Mouse (Mus musculus) kidney, adult 9 months (tissue): ENCODE measurements around the gene Tmsb15b2.
A peak's percentile ranks its signal among the peaks of the same experiment; 100 is the strongest.
"Not testable (repeated sequence)": the region's sequence is repeated elsewhere in the genome, so short reads cannot be mapped to it uniquely, and the experiment has no call there.

ENCODE experiments used
- DNase-seq: peaks from one replicate; pipeline ENCODE4 v3.0.0; 2022

Tmsb15b2 gene

DNA sequence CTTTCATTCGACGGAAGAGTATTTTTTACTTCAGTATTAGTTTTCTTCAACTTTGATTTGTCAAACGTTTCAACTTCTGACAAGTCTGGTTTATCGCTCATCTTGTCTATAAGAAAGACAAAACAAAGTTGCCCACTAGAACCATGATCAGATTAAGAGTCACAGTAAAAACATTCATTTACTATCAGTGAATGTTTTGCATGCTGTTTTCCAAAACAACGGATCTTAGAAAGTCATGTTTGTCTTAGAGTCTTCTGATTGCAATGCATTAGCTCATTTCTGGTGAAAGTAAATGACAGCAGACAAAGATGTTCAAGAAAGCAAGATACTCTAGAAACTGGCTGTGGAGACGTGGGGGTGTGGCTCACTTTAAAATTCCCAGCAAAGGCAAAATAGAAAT lies at the start of gene Tmsb15b2:
Gene Tmsb15b2, minus strand, starts transcription at position 101 of the 400 bp plus-strand sequence.
- not testable (repeated sequence) for DNase-seq

GRCm38 (mm10) chrX:137019310-137019709 lies 44.0 kb upstream of the Tmsb15b2 start:
- peak; percentile 69 for DNase-seq

GRCm38 (mm10) chrX:137017668-137018067 lies 42.4 kb upstream of the Tmsb15b2 start:
- no peak for DNase-seq

- DNase-seq, result peak; percentile 54
These were observed 39.9 kb upstream of the Tmsb15b2 start for GRCm38 (mm10) chrX:137015099-137015709.

- DNase-seq, result no peak
These were observed 21.0 kb upstream of the Tmsb15b2 start for GRCm38 (mm10) chrX:136996256-136996655.

- DNase-seq, result no peak
These were observed 18.3 kb upstream of the Tmsb15b2 start for GRCm38 (mm10) chrX:136993641-136994040.

DNA sequence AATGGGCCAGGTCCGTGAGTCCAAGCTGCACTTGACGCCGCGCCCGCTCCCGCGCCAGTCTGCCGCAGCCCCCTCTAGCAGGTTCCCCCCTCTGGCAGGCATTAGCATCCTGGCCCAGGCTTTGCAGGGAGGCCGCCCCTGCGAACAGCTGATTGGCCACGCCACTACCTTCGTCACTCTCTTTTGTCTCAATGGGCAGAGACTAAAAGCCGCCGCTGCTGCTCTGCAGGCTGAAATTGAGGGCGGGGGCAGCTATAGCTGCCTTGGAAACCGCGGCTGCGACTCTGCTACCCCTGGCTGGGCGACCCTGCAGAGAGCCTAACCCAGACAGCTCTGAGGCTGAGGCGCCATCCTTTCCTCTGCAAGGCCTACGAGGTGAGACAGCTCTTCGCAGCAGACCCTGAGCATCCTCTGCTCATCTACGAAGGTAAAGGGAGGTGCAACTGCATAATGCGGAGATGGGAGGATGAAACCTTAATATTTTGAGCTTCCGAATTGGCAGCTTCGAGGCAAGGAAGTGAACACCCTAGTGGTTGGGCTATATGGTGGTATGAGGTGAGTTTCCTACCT lies 17.8 kb upstream of the Tmsb15b2 start, which contains the start of gene Zcchc18:
Gene Zcchc18, plus strand, starts transcription at position 178 of the 570 bp plus-strand sequence.
- peak; percentile 14 for DNase-seq

DNA sequence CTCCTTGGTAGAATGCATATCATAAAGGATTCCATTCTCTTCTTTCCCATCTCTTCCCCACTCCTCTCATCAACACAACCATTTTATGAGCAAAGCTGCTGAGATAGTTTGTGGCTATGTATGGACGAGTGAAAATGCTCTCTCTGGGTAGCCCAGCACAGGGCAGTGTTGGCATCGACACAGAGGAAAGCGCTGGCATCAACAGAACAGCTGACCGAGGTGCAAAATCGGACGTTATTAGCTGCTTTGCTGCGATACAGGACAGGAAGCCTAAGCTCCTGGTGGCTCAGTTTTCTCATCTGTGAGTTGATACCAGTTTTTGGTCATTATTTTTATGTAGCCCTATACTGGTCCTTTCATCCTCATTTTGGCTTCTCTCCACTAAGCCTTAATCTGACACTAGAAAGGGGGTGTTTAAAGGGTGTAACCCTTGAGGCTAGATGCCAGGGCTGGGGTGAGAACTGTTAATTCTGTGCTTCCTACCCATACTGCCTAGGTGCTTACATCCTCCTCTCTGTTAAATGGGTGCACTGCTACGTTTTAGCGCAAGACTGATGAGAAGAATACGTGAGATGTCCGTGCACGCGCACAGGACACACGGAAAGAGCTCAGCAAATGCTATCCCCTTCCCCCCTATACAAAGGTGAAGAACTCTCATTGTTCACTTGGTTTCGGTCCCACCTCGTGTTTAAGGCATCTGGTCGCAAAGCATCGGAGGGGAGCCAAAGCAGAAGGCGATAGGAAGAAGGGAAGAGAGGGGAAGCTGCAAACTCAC lies 17.1 kb upstream of the Tmsb15b2 start:
- DNase-seq, result no peak

GRCm38 (mm10) chrX:136991274-136991673 lies 16.0 kb upstream of the Tmsb15b2 start:
- no peak for DNase-seq

DNA sequence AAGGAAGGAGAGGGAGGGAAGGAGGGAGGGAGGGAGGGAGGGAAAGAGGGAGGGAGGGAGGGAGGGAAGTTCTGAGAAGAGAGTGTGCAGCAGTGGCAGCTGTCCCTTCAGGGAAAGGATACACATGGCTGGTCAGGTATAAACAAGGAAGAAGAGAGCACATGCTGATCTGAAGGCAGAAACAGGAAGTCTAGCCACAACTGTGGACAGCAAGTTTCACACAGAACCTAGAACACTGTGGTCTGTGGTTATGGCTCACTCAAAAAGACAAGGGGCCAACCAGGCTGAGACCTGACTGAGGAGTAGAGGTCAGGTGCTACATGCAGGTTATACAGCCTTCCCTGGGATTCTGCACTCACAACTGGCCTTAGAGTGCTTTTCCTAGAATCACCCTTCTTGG lies 10.7 kb upstream of the Tmsb15b2 start:
- no peak for DNase-seq

GRCm38 (mm10) chrX:136978616-136979015 lies 3.3 kb upstream of the Tmsb15b2 start:
- peak; percentile 17 for DNase-seq

GRCm38 (mm10) chrX:136976424-136977084 lies 1.3 kb upstream of the Tmsb15b2 start, which contains the start of the genes Tmsb15l and Tmsb15b1:
TSS of gene Tmsb15l (minus strand) at chrX:136976869.
TSS of gene Tmsb15b1 (minus strand) at chrX:136976874.
- DNase-seq, result peak; percentile 81

DNA sequence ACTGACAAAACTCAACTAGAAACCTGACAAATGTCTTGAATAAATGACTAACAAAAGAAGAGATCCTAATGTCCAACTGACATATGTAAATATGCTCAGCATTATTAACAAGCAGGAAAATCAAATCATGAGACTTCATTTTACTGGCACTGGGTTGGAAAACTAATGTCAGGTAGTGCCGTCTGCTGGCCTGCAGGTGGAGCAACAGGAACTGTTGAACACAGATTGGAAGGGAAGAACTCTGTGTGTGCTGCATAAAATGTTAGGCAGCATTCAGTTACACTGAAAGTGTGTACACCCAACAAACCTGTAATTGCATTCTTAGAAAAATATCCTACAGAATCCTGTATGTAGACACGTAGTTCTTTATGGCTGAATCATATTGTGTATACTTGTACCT lies 15.6 kb downstream of the Tmsb15b2 start:
- peak; percentile 17 for DNase-seq

- DNase-seq, result not testable (repeated sequence)
These were observed 17.0 kb downstream of the Tmsb15b2 start for GRCm38 (mm10) chrX:136958300-136958699.

DNA sequence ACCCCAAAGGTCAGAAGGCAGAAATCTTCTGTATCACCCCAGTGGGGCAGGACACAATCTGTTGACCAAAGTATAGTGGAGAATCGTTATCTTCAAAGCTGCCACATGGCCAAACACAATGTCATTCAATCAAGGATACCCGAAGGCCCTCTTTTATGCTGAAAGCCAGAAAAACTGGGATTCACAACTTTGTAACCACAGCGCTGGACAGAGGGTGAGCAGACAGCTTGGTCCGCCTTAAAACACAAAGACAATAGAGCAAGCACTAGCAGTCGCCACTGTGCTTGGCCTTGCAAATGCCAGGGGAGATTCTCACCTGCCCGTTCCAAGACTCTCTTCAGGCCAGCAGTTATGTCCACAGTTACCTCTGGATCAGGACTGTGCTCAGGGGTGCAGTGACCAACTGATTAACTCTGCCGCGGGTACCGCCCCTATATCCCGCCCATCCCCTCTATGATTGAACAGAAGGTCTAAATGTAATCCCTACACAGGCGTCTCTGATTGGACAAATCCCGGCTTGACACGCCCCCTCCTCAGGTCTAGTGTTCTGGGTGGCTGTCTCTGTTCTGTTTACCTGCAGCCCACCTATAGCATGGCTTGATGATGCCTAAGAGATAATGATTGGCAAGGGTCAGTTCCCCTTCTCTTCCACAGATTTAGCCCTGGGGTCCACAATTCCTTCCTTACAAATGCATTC lies 17.6 kb downstream of the Tmsb15b2 start:
- DNase-seq, result peak; percentile 31

- DNase-seq, result no peak
These were observed 37.3 kb downstream of the Tmsb15b2 start for GRCm38 (mm10) chrX:136937985-136938384.

DNA sequence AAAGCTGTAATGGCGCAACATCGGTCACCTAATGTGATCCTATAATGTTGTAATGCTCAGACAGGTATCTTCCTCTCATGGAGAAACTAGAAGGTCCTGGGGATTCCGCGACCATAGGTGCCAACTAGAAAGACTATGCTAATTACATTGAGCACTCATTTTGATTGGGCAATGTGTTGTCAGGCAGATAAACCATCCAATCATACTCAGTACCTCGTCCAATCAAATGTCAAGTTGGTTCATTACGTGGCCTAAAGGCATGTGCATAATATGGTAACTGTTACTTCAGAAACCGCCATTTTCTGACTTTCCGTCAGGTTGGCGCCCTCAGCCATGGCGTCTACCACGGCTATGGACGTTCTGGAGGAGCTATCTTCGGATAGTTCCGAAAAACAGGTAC lies 48.3 kb downstream of the Tmsb15b2 start, which contains the start of gene H2bfm:
Gene H2bfm, plus strand, starts transcription at position 295 of the 400 bp plus-strand sequence.
- no peak for DNase-seq

DNA sequence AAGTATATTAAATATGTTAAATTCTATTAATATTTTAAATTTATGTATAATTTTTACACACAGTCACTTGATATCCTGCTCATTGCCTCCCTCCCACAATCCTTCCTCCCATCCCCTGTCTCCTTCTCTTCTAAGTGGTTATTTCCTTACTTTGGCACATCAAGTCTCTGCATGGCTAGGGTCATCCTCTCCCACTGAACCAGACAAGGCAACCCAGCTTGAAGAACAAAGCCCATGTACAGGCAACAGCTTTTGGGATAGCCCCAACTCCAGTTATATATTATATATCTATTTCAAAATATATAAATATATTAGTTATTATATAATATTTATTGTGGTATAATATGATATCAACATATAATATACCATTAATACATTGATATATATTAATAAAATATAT lies 49.4 kb downstream of the Tmsb15b2 start:
- DNase-seq, result no peak
